Mouse (Mus musculus) forebrain, embryonic 13.5 days (tissue): Measurements from ENCODE around the gene Cfap58. TPM values are rescaled to one million over a fixed set of nuclear protein-coding genes. Genes with fewer than 3 reads are reported as not detected.

Experiments
- ATAC-seq: fragments of 200-750 bp; cut with Nextera tagmentation; 2 replicates; pipeline ENCODE4 v1.8.0; 2017
- H3K27ac ChIP-seq: fragments of 300-500 bp; sonication (generic); 2 replicates; pipeline ENCODE4 v1.5.1; 2015; ENCODE audit warnings: inconsistent platforms, mild to moderate bottlenecking, moderate library complexity
- H3K27me3 ChIP-seq: fragments of 300-500 bp; sonication (generic); 2 replicates; pipeline ENCODE4 v1.6.1; 2015; ENCODE audit warnings: mild to moderate bottlenecking, inconsistent platforms
- H3K36me3 ChIP-seq: fragments of 300-500 bp; sonication (generic); 2 replicates; pipeline ENCODE4 v1.6.1; 2015; ENCODE audit warnings: mild to moderate bottlenecking, inconsistent platforms; ENCODE audit not compliant: poor library complexity, severe bottlenecking
- H3K4me1 ChIP-seq: fragments of 300-500 bp; sonication (generic); 2 replicates; pipeline ENCODE4 v1.6.1; 2015; ENCODE audit warnings: inconsistent platforms
- H3K4me2 ChIP-seq: fragments of 300-500 bp; sonication (generic); 2 replicates; pipeline ENCODE4 v1.6.1; 2015; ENCODE audit warnings: inconsistent platforms, mild to moderate bottlenecking, moderate library complexity
- H3K4me3 ChIP-seq: fragments of 300-500 bp; sonication (generic); 2 replicates; pipeline ENCODE4 v1.5.1; 2015; ENCODE audit warnings: mild to moderate bottlenecking, inconsistent platforms
- H3K9ac ChIP-seq: fragments of 300-500 bp; sonication (generic); 2 replicates; pipeline ENCODE4 v1.6.1; 2015; ENCODE audit warnings: mild to moderate bottlenecking, inconsistent platforms
- H3K9me3 ChIP-seq: fragments of 300-500 bp; sonication (generic); replicated peaks from 2 replicates; pipeline ENCODE4 v1.6.1; 2016; ENCODE audit warnings: inconsistent platforms
- WGBS: fragments of 180-500 bp; shearing (Covaris S2); methylation state at CpG from one replicate; pipeline ENCODE4 v1.1.7; 2015; 5-methylcytosine and 5-hydroxymethylcytosine counted together
- polyA plus RNA-seq: library from polyadenylated mRNA; unstranded; fragments of >200 nt; fragmentation: Nextera tagmentation; extraction: Ambion mirVana; gene quantifications from 2 replicates; pipeline ENCODE4 v1.2.1, GENCODE M21; 2015

Gene Cfap58
- polyA plus RNA-seq, 1 experiment from 2014 or later, result 0.21 TPM

DNA sequence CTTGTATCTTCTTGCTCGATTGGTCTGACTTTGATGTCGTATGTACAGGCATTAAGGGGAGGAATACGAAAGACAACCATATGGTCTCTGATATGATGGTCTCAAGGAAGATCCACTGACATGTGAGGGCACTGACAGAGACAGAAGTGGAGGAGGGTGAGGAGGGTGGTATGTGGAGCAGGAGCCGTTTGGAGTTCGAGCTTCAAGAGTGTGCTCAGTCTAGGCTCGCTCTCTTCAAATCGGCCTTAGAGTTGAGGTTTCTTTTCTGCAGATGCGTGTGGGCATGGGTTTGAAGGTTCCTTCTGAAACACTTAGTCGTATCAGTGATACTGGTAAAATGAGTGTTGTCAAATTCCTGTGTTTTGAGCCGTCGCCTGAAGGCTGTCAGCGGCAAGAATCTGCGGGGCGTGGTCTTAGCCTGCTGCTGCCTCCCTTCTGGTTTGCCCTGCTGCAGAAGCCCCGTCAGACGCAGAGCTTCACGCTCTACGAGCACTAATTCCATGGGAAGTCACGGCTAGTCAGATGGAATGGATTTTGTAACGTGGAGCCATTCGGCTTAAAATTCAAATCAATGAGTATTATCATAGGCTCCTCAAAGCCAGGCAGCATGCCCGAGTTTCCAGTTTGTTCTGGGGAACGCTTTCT is 9.5 kb downstream of the Cfap58 start:
- no peak overlapping the region for H3K4me3 ChIP-seq
- H3K36me3 ChIP-seq, result no peaks in the 10 kb centered on the region
- ATAC-seq, result 0 out of 2 replicates have a peak, but pooled peaks have one; percentile 48
- WGBS, result 65% methylated on average over 23 of the region's 23 CpGs
- no peaks in the 10 kb centered on the region for H3K4me1 ChIP-seq
- no peak overlapping the region for H3K9ac ChIP-seq
- no peaks in the 10 kb centered on the region for H3K9me3 ChIP-seq
- H3K27ac ChIP-seq, result no peak overlapping the region
- no peaks in the 10 kb centered on the region for H3K27me3 ChIP-seq
- peak overlapping the region; percentile 12; the same call in 1 of the 2 replicates for H3K4me2 ChIP-seq

DNA sequence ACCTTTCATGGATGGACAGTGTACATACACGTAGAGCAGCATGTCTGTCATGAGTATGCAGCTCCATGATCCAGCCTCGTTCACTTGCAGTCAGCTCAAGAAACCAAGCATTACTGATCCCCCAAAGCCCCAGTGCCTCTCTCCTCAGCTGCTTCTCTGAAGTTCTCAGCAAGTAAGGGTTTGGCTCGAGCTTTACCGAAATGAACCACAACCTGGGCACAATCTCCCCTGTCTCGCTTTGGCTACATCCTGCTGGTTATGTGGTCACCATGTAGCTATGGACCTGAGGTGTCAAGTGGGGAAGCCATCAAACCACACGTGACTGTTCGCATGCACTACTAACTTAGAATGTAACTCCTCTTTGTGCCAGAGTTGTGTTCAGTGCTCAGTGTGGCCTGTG is 13.5 kb downstream of the Cfap58 start:
- Histone ChIP-seq H3K27me3 (no peaks in the 10 kb centered on the region), H3K4me1 (peaks cover 9% of the 10 kb centered on the region), H3K4me2 (no peak overlapping the region), H3K9ac (no peak overlapping the region), H3K9me3 (no peaks in the 10 kb centered on the region), H3K27ac (no peak overlapping the region), H3K4me3 (no peak overlapping the region), H3K36me3 (no peaks in the 10 kb centered on the region)
- ATAC-seq, result no peak
- 87% methylated on average over 7 of the region's 7 CpGs for WGBS

DNA sequence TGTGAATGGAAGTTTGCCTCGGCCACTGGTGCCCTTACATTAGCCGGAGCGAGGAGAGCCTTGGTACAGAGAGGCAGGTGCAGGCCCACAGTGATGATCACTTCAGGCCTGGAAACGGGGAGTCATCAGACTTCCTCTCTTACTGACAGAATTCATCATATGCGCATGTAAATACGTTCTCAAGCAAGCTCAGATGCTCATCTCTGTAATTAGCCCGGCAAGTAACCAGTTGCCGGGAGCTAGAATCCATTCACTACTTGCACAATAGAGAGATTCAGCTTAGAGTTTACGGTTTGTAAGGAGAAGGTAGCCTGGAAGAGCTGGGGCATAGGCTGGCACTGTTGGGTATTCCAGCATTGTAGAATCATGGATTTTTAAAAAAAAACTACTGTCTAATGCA is 15.7 kb downstream of the Cfap58 start:
- Histone ChIP-seq H3K9me3 (no peaks in the 10 kb centered on the region), H3K36me3 (no peaks in the 10 kb centered on the region), H3K4me3 (no peak overlapping the region), H3K27ac (peak overlapping the region; percentile 25), H3K4me2 (no peak overlapping the region), H3K9ac (no peak overlapping the region), H3K27me3 (no peaks in the 10 kb centered on the region), H3K4me1 (peaks cover 12% of the 10 kb centered on the region)
- WGBS, result 42% methylated on average over 9 of the region's 9 CpGs
- ATAC-seq, result no peak; the same call in 1 of the 2 replicates

DNA sequence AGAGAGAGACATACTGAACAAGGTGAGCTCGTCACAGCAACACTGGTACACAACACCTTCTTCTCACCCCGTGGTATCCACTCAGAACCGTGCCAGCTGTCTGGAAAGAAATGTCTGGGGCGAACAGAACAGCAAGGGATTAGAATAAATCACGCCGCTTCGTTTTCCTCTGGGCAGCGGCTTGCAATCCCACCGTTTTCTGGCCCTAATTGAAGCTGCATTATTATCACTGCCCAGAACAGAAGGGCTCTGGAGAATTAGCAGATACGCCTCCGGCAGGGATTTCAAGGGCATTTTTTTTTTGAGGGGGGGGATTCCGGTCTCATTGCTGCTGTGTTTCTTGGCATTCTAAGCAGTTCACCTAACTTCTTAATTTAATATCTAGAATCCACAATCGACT is 20.7 kb downstream of the Cfap58 start:
- Histone ChIP-seq H3K36me3 (no peaks in the 10 kb centered on the region), H3K4me2 (no peak overlapping the region), H3K4me3 (no peak overlapping the region), H3K4me1 (peaks cover 6% of the 10 kb centered on the region), H3K9ac (no peak overlapping the region), H3K27ac (no peak overlapping the region), H3K9me3 (no peaks in the 10 kb centered on the region), H3K27me3 (no peaks in the 10 kb centered on the region)
- ATAC-seq, result no peak
- WGBS, result 50% methylated on average over 13 of the region's 13 CpGs

GRCm38 (mm10) chr19:47968993-47969659 is 31.7 kb downstream of the Cfap58 start:
- H3K27ac ChIP-seq, result no peak overlapping the region
- ATAC-seq, result no peak

DNA sequence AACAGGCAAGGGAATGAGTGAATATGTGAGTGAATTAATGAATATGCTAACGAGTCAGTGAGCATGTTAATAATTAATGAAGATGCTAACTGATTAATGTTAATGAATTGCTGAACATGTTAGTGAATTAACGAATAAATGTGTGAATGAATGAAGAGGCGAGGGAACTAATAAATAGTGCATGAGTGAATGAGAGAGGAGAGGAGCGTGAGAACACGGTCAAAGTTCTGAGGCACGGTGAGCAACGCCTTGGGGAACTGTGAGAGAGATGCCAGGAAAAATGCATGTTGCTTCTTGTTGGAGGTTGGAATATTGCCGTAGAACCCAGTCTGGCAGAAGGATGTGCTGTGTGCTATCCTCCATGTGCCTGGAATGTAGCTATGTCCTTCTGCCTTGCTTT is 33.6 kb downstream of the Cfap58 start:
- no peak for ATAC-seq
- no peaks in the 10 kb centered on the region for H3K9me3 ChIP-seq
- H3K4me3 ChIP-seq, result no peak overlapping the region
- WGBS, result 55% methylated on average over 8 of the region's 8 CpGs
- no peaks in the 10 kb centered on the region for H3K36me3 ChIP-seq
- no peak overlapping the region for H3K9ac ChIP-seq
- H3K4me1 ChIP-seq, result peaks cover 11% of the 10 kb centered on the region; the same call in 1 of the 2 replicates
- H3K27me3 ChIP-seq, result no peaks in the 10 kb centered on the region
- no peak overlapping the region for H3K27ac ChIP-seq
- H3K4me2 ChIP-seq, result no peak overlapping the region

More at GRCm38 (mm10) chr19:47968993-47969659, 31.7 kb downstream of the Cfap58 start:
- 57% methylated on average over 17 of the region's 17 CpGs for WGBS
- H3K27me3 ChIP-seq, result no peaks in the 10 kb centered on the region
- no peaks in the 10 kb centered on the region for H3K36me3 ChIP-seq
- no peaks in the 10 kb centered on the region for H3K9me3 ChIP-seq
- peak overlapping the region; percentile 43; the same call in 1 of the 2 replicates for H3K9ac ChIP-seq
- H3K4me3 ChIP-seq, result no peak overlapping the region
- peaks cover 11% of the 10 kb centered on the region; the same call in 1 of the 2 replicates for H3K4me1 ChIP-seq
- H3K4me2 ChIP-seq, result no peak overlapping the region

DNA sequence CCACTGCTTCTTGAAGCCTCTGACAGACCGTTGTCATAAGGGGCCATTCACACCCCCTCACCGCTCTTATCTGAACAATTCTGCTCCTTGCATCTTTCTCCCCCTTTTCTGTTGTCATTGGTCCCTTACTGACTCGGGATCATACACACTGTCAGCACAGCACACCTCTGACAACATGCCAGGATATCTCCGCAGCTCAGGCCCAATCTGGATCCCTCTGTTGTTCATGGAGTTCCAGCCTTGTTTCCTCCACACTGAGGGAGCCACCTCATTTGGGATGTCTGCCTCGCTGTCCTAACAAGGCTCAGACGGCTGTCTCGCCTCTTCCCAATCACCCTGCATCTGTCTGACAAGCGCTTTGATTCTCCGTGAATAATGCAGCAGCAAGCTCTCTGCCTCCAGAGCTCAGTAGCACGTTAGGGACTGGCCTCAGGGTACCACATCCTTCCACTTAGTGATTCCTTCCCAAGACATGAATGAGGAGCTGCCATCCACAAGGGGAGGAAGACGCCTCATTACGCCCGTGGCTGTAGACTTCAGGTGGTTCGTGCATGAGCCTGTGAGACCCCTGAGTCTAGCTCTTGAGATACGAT is 40.7 kb downstream of the Cfap58 start:
- WGBS, result 66% methylated on average over 15 of the region's 15 CpGs
- no peak overlapping the region for H3K9ac ChIP-seq
- no peak overlapping the region for H3K4me2 ChIP-seq
- H3K27ac ChIP-seq, result no peak overlapping the region
- no peaks in the 10 kb centered on the region for H3K4me1 ChIP-seq
- no peaks in the 10 kb centered on the region for H3K9me3 ChIP-seq
- H3K4me3 ChIP-seq, result no peak overlapping the region
- ATAC-seq, result no peak
- H3K36me3 ChIP-seq, result no peaks in the 10 kb centered on the region
- no peaks in the 10 kb centered on the region for H3K27me3 ChIP-seq

DNA sequence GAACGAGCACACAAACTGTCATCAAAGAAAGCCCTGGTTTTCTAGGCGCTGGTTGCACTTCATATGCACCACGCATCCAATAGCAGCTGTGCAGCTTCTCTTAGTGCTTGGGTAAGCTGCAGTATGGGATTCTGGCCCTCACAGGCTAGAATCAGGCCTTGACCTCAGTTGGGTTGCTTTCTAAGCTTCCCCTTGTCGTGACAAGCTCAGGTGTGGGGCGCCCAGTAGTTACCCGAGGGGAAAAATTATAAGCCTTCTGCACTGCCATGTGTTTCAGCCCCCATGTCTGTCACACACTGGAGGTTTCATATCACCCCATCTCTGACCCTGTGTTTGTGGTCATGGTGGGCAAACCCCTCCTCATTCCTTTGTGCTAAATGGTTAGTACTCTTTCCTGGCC is 42.0 kb downstream of the Cfap58 start:
- Histone ChIP-seq H3K9me3 (no peaks in the 10 kb centered on the region), H3K4me1 (no peaks in the 10 kb centered on the region), H3K27ac (no peak overlapping the region), H3K36me3 (no peaks in the 10 kb centered on the region), H3K9ac (no peak overlapping the region), H3K27me3 (no peaks in the 10 kb centered on the region), H3K4me3 (no peak overlapping the region), H3K4me2 (no peak overlapping the region)
- ATAC-seq, result no peak
- 85% methylated on average over 6 of the region's 6 CpGs for WGBS

- Histone ChIP-seq H3K27ac (no peak overlapping the region), H3K36me3 (no peaks in the 10 kb centered on the region), H3K27me3 (no peaks in the 10 kb centered on the region), H3K4me3 (no peak overlapping the region), H3K9ac (no peak overlapping the region), H3K9me3 (no peaks in the 10 kb centered on the region), H3K4me2 (no peak overlapping the region), H3K4me1 (no peaks in the 10 kb centered on the region)
- 77% methylated on average over 10 of the region's 10 CpGs for WGBS
- no peak for ATAC-seq
These were observed 42.8 kb downstream of the Cfap58 start for GRCm38 (mm10) chr19:47980241-47980640.

DNA sequence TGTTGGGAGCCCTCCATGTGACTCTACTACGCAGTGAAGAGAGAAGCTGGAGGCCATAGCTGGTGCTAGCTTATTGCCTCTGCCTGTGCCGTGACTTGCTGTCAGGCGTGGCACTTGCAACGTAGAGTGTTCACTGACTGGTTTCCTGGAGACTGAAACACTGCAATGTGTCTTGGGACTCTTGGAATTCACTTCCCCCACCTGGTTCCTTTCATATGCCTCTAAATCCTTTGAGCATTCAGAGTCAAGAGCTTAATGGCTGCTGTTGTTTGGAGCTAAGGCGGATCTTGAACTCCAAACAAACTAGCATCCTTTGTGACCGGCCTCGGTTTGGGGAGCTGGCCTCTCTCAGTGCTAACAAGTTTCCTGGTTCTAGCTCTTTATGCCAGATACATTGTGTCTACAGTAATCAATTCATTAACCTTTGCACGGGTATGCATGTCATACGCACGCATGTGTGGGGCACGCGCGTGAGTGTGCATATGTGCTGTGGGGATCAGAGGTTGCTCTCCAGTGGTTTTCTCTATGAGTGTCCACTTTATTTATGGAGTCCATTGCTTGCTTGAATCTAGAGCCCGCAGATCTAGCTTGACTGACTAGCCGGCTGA is 48.2 kb downstream of the Cfap58 start:
- no peak overlapping the region for H3K4me2 ChIP-seq
- no peak for ATAC-seq
- H3K9ac ChIP-seq, result no peak overlapping the region
- H3K4me1 ChIP-seq, result no peaks in the 10 kb centered on the region
- H3K9me3 ChIP-seq, result no peaks in the 10 kb centered on the region
- H3K27ac ChIP-seq, result no peak overlapping the region
- H3K27me3 ChIP-seq, result no peaks in the 10 kb centered on the region
- H3K4me3 ChIP-seq, result no peak overlapping the region
- WGBS, result 86% methylated on average over 15 of the region's 15 CpGs
- H3K36me3 ChIP-seq, result no peaks in the 10 kb centered on the region

GRCm38 (mm10) chr19:47987986-47988385 is 50.5 kb downstream of the Cfap58 start:
- H3K9me3 ChIP-seq, result no peaks in the 10 kb centered on the region
- ATAC-seq, result no peak
- H3K27ac ChIP-seq, result no peak overlapping the region
- H3K36me3 ChIP-seq, result no peaks in the 10 kb centered on the region
- H3K27me3 ChIP-seq, result no peaks in the 10 kb centered on the region
- no peaks in the 10 kb centered on the region for H3K4me1 ChIP-seq
- H3K4me2 ChIP-seq, result no peak overlapping the region
- no peak overlapping the region for H3K4me3 ChIP-seq
- 88% methylated on average over 11 of the region's 11 CpGs for WGBS
- no peak overlapping the region for H3K9ac ChIP-seq

- WGBS, result 34% methylated on average over 16 of the region's 16 CpGs
- no peak for ATAC-seq
- no peaks in the 10 kb centered on the region for H3K36me3 ChIP-seq
These were observed 51.0 kb downstream of the Cfap58 start for GRCm38 (mm10) chr19:47988456-47988855.

More at GRCm38 (mm10) chr19:47988456-47988855, 51.0 kb downstream of the Cfap58 start:
- Histone ChIP-seq H3K27me3 (no peaks in the 10 kb centered on the region), H3K4me1 (no peaks in the 10 kb centered on the region), H3K4me3 (no peak overlapping the region), H3K27ac (no peak overlapping the region), H3K4me2 (no peak overlapping the region), H3K9ac (no peak overlapping the region), H3K9me3 (peaks cover 3% of the 10 kb centered on the region; the same call in 1 of the 2 replicates)
